Mouse (Mus musculus) liver, adult 2 months (tissue): ENCODE measurements around the gene Gm10553. TPM values are rescaled to one million over a fixed set of nuclear protein-coding genes. Genes with fewer than 3 reads are reported as not detected.
A peak's percentile ranks its signal among the peaks of the same experiment; 100 is the strongest.
"Not testable (repeated sequence)": the region's sequence is repeated elsewhere in the genome, so short reads cannot be mapped to it uniquely, and the experiment has no call there.

ENCODE experiments used
- DNase-seq: peaks from one replicate; pipeline ENCODE4 v3.0.0-alpha.2; 2011; ENCODE audit warnings: low read depth, low spot score; ENCODE audit errors: extremely low read depth
- H3K27ac ChIP-seq: fragments of 200-500 bp; replicated peaks from 2 replicates; pipeline ENCODE4 v1.5.1; 2012; ENCODE audit warnings: low read depth, mild to moderate bottlenecking, control low read depth, inconsistent platforms, low read length; ENCODE audit not compliant: insufficient read depth
- H3K27me3 ChIP-seq: fragments of 200-500 bp; 2 replicates; pipeline ENCODE4 v1.6.1; 2012; ENCODE audit warnings: mild to moderate bottlenecking, moderate library complexity, low read length, inconsistent platforms; ENCODE audit not compliant: control insufficient read depth, insufficient read depth
- H3K36me3 ChIP-seq: fragments of 200-500 bp; 2 replicates; pipeline ENCODE4 v1.6.1; 2012; ENCODE audit warnings: low read length, inconsistent platforms; ENCODE audit not compliant: control insufficient read depth, insufficient read depth
- H3K4me1 ChIP-seq: fragments of 200-500 bp; 2 replicates; pipeline ENCODE4 v1.6.1; 2011; ENCODE audit warnings: low read length; ENCODE audit not compliant: control insufficient read depth, insufficient read depth
- H3K4me3 ChIP-seq: fragments of 200-500 bp; 2 replicates; pipeline ENCODE4 v1.5.1; 2011; ENCODE audit warnings: low read depth, mild to moderate bottlenecking, control low read depth, low read length, moderate library complexity; ENCODE audit not compliant: insufficient read depth
- H3K79me2 ChIP-seq: fragments of 200-500 bp; 2 replicates; pipeline ENCODE4 v1.6.1; 2012; ENCODE audit warnings: inconsistent platforms, mild to moderate bottlenecking, low read length, moderate library complexity; ENCODE audit not compliant: control insufficient read depth, insufficient read depth
- H3K9ac ChIP-seq: fragments of 200-500 bp; 2 replicates; pipeline ENCODE4 v1.6.1; 2012; ENCODE audit warnings: low read depth, mild to moderate bottlenecking, control low read depth, inconsistent platforms, low read length
- WGBS: fragments of 180-500 bp; shearing (Covaris S2); methylation state at CpG from one replicate; pipeline ENCODE4 v1.1.7; 2018; 5-methylcytosine and 5-hydroxymethylcytosine counted together
- polyA plus RNA-seq: library from polyadenylated mRNA; depleted of rRNA; stranded (reverse); fragments of >200 nt; gene quantifications from 2 replicates; pipeline ENCODE4 v1.2.3, GENCODE M21; 2012
- total RNA-seq: library from RNA; depleted of rRNA; stranded (reverse); fragments of >200 nt; gene quantifications from 2 replicates; pipeline ENCODE4 v1.2.3, GENCODE M21; 2014

The Gm10553 gene
- total and polyA plus RNA-seq, 2 experiments, result not detected

- not testable (repeated sequence) for DNase-seq, H3K79me2 ChIP-seq
- WGBS, result 68% methylated on average over 4 of the region's 4 CpGs
Measured at GRCm38 (mm10) chr1:85105336-85105735, 5.4 kb downstream of the Gm10553 start.

GRCm38 (mm10) chr1:85106013-85106412 lies 6.0 kb downstream of the Gm10553 start:
- DNase-seq, H3K4me3 ChIP-seq, H3K79me2 ChIP-seq, H3K9ac ChIP-seq, H3K27ac ChIP-seq, H3K27me3 ChIP-seq, H3K4me1 ChIP-seq, H3K36me3 ChIP-seq: not testable (repeated sequence)
- WGBS, result 62% methylated on average over 5 of the region's 6 CpGs

More at GRCm38 (mm10) chr1:85105336-85105735, 5.4 kb downstream of the Gm10553 start:
- H3K4me1 ChIP-seq, H3K36me3 ChIP-seq, H3K27ac ChIP-seq, H3K9ac ChIP-seq, H3K27me3 ChIP-seq, H3K4me3 ChIP-seq: not testable (repeated sequence)

GRCm38 (mm10) chr1:85109753-85110152 lies 9.8 kb downstream of the Gm10553 start, which contains the start of gene A530032D15Rik:
Gene A530032D15Rik, minus strand, starts transcription at chr1:85109853.
- H3K27ac ChIP-seq, DNase-seq, H3K4me3 ChIP-seq, H3K9ac ChIP-seq, H3K27me3 ChIP-seq, H3K36me3 ChIP-seq, H3K4me1 ChIP-seq, H3K79me2 ChIP-seq: not testable (repeated sequence)
- WGBS, result no CpG with 5 or more reads among the region's 7 CpGs

- H3K36me3 ChIP-seq, H3K79me2 ChIP-seq, H3K9ac ChIP-seq, DNase-seq, H3K4me3 ChIP-seq, H3K27me3 ChIP-seq, H3K27ac ChIP-seq, H3K4me1 ChIP-seq: not testable (repeated sequence)
- WGBS, result 68% methylated on average over 3 of the region's 3 CpGs
Measured at GRCm38 (mm10) chr1:85110876-85111275, 10.9 kb downstream of the Gm10553 start.

- H3K27ac ChIP-seq, H3K79me2 ChIP-seq, H3K4me3 ChIP-seq, H3K27me3 ChIP-seq, H3K4me1 ChIP-seq, H3K9ac ChIP-seq, H3K36me3 ChIP-seq: not testable (repeated sequence)
- WGBS, result 61% methylated on average over 10 of the region's 10 CpGs
- DNase-seq, result peak; percentile 7
Measured at GRCm38 (mm10) chr1:85111572-85111971, 11.6 kb downstream of the Gm10553 start.

- not testable (repeated sequence) for DNase-seq
Measured at GRCm38 (mm10) chr1:85112266-85112665, 12.3 kb downstream of the Gm10553 start.

GRCm38 (mm10) chr1:85112889-85113288 lies 12.9 kb downstream of the Gm10553 start:
- H3K9ac ChIP-seq, H3K27ac ChIP-seq, H3K4me3 ChIP-seq, H3K27me3 ChIP-seq, DNase-seq, H3K79me2 ChIP-seq, H3K4me1 ChIP-seq, H3K36me3 ChIP-seq: not testable (repeated sequence)
- 60% methylated on average over 2 of the region's 5 CpGs for WGBS

More at GRCm38 (mm10) chr1:85112266-85112665, 12.3 kb downstream of the Gm10553 start:
- WGBS, result 86% methylated on average over 7 of the region's 7 CpGs
- not testable (repeated sequence) for H3K9ac ChIP-seq, H3K4me1 ChIP-seq, H3K4me3 ChIP-seq, H3K36me3 ChIP-seq, H3K27ac ChIP-seq, H3K27me3 ChIP-seq, H3K79me2 ChIP-seq

- H3K79me2 ChIP-seq, H3K4me3 ChIP-seq, DNase-seq, H3K9ac ChIP-seq, H3K27ac ChIP-seq, H3K27me3 ChIP-seq, H3K36me3 ChIP-seq, H3K4me1 ChIP-seq: not testable (repeated sequence)
- 73% methylated on average over 3 of the region's 3 CpGs for WGBS
Measured at GRCm38 (mm10) chr1:85114078-85114477, 14.1 kb downstream of the Gm10553 start.

- not testable (repeated sequence) for H3K4me3 ChIP-seq, H3K9ac ChIP-seq, H3K36me3 ChIP-seq, H3K4me1 ChIP-seq, H3K79me2 ChIP-seq, H3K27ac ChIP-seq, H3K27me3 ChIP-seq, DNase-seq
- WGBS, result 45% methylated on average over 6 of the region's 6 CpGs
Measured at GRCm38 (mm10) chr1:85114666-85115402, 14.9 kb downstream of the Gm10553 start.
